Comparison of ENCODE assay signal across 16 mouse cellular contexts in the genomic region with DNA sequence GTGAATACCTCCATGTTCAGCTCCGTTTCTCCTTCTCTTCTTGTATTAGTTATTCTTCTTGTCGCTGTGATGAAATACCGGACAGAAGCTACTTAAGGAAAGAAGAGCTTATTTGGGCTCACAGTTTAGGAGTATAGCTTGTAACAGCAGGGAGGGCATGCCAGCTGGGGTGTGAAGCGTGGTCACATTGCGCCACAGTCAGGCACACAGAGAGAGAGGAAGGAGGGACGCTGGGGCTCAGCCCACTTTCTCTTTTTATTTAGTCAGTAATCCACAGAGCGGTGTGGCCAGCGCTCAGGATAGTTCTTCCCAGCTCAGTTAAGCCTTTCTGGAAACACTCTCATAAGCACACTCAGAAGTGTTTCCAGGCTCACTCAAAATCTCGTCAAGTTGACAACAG.
DNase-seq lines count a peak whose midpoint lies in the region; ATAC-seq lines count a peak whose summit lies in the region.
"Had no signal": no experiment of that assay in that cellular context is flagged by ENCODE, and none has a peak within 500 bp of the region (broad histone marks: within the 10 kb centered on the region; RNA-seq: fewer than 3 reads in every experiment).

No protein-coding gene starts in this region.

- DNase-seq in gastrocnemius, postnatal 14 days, result peak; percentile 19
- no peak for DNase-seq in gastrocnemius, postnatal 10 days
- DNase-seq in 3134 (ENCODE audit: extremely low read depth, insufficient read length, low spot score), result peak; percentile 65
- DNase-seq in frontal cortex, postnatal 25 days (ENCODE audit: low spot score in 2 of 2), result peak; percentile 7 to 23
- DNase-seq in lung, postnatal 36 days, result peak; percentile 53
- no peak for DNase-seq in layer of hippocampus, adult 8-10 months (ENCODE audit: low spot score in 2 of 2)
- DNase-seq: adrenal gland, adult 2 months; gastrocnemius, postnatal 36 days; layer of hippocampus, adult 9-11 months; liver, embryonic 13.5 days had no signal

- H3K9me3 ChIP-seq in liver, embryonic 12.5 days (replicated peaks), result no peaks in the 10 kb centered on the region
- H3K9me3 ChIP-seq: heart, embryonic 15.5 days; hindbrain, embryonic 15.5 days; kidney, embryonic 15.5 days; liver, embryonic 13.5 days; megakaryocyte, embryonic 14.5 days had no signal

- 62% methylated on average over 9 of the region's 9 CpGs for WGBS in liver, embryonic 12.5 days (ENCODE audit: insufficient replicate concordance)

- no peak overlapping the region for H3K27ac ChIP-seq in liver, embryonic 12.5 days
- H3K27ac ChIP-seq: heart, embryonic 15.5 days; hindbrain, embryonic 15.5 days; kidney, embryonic 15.5 days; liver, embryonic 13.5 days had no signal

- no peak overlapping the region for H3K4me2 ChIP-seq in liver, embryonic 12.5 days
- H3K4me2 ChIP-seq: heart, embryonic 15.5 days; hindbrain, embryonic 15.5 days; kidney, embryonic 15.5 days; liver, embryonic 13.5 days had no signal

- intact Hi-C loops in gastrocnemius, postnatal 14 days (cut with DNase I; ENCODE audit: low total_unique reads), result no loop called here

- no peak for ATAC-seq in monocyte, adult 5-6 weeks (replicated peaks; ENCODE audit: insufficient number of reproducible peaks, low FRiP score, low TSS enrichment, poor library complexity, severe bottlenecking)
- ATAC-seq in liver, embryonic 12.5 days, result no peak

- H3K36me3 ChIP-seq in liver, embryonic 12.5 days, result no peaks in the 10 kb centered on the region
- H3K36me3 ChIP-seq: heart, embryonic 15.5 days; hindbrain, embryonic 15.5 days; kidney, embryonic 15.5 days; liver, embryonic 13.5 days had no signal

- H3K4me1 ChIP-seq in liver, embryonic 12.5 days, result no peaks in the 10 kb centered on the region
- H3K4me1 ChIP-seq: heart, embryonic 15.5 days; hindbrain, embryonic 15.5 days; kidney, embryonic 15.5 days; liver, embryonic 13.5 days; megakaryocyte, embryonic 14.5 days had no signal

- H3K27me3 ChIP-seq in liver, embryonic 12.5 days (replicated peaks), result 0 out of 2 replicates have a peak, but pooled peaks cover 4% of the 10 kb centered on the region
- H3K27me3 ChIP-seq: heart, embryonic 15.5 days; hindbrain, embryonic 15.5 days; liver, embryonic 13.5 days had no signal

- H3K9ac ChIP-seq in liver, embryonic 12.5 days, result no peak overlapping the region
- H3K9ac ChIP-seq: heart, embryonic 15.5 days; hindbrain, embryonic 15.5 days; kidney, embryonic 15.5 days; liver, embryonic 13.5 days had no signal

- no peak overlapping the region for H3K4me3 ChIP-seq in liver, embryonic 12.5 days
- H3K4me3 ChIP-seq: heart, embryonic 15.5 days; hindbrain, embryonic 15.5 days; kidney, embryonic 15.5 days; liver, embryonic 13.5 days; megakaryocyte, embryonic 14.5 days had no signal

Comparison
In these comparisons a context has a peak if more than half of its experiments do, and no peak if none do; other contexts are left out.
1. DNase-seq: peak in gastrocnemius, postnatal 14 days (single experiment), 3134 (single experiment), frontal cortex, postnatal 25 days (2 of 2) and lung, postnatal 36 days (single experiment); none in gastrocnemius, postnatal 10 days (single experiment) and layer of hippocampus, adult 8-10 months (0 of 2).